Mouse (Mus musculus) forebrain, embryonic 15.5 days (tissue): Measurements from ENCODE around the gene Meis2. TPM values are rescaled to one million over a fixed set of nuclear protein-coding genes. Genes with fewer than 3 reads are reported as not detected.

Source experiments
- ATAC-seq: fragments of 200-750 bp; cut with Nextera tagmentation; replicated peaks from 2 replicates; pipeline ENCODE4 v1.8.0; 2017; ENCODE audit warnings: mild to moderate bottlenecking, moderate TSS enrichment, moderate library complexity
- H3K27ac ChIP-seq: fragments of 300-500 bp; sonication (generic); replicated peaks from 2 replicates; pipeline ENCODE4 v1.5.1; 2015; ENCODE audit warnings: mild to moderate bottlenecking, inconsistent platforms
- H3K27me3 ChIP-seq: fragments of 300-500 bp; sonication (generic); 2 replicates; pipeline ENCODE4 v1.6.1; 2015; ENCODE audit warnings: inconsistent platforms
- H3K36me3 ChIP-seq: fragments of 300-500 bp; sonication (generic); 2 replicates; pipeline ENCODE4 v1.6.1; 2015; ENCODE audit warnings: mild to moderate bottlenecking, inconsistent platforms
- H3K4me1 ChIP-seq: fragments of 300-500 bp; sonication (generic); 2 replicates; pipeline ENCODE4 v1.6.1; 2015; ENCODE audit warnings: inconsistent platforms
- H3K4me2 ChIP-seq: fragments of 300-500 bp; sonication (generic); replicated peaks from 2 replicates; pipeline ENCODE4 v1.6.1; 2015; ENCODE audit warnings: mild to moderate bottlenecking, inconsistent platforms
- H3K4me3 ChIP-seq: fragments of 300-500 bp; sonication (generic); 2 replicates; pipeline ENCODE4 v1.5.1; 2015; ENCODE audit warnings: mild to moderate bottlenecking, inconsistent platforms
- H3K9ac ChIP-seq: fragments of 300-500 bp; sonication (generic); replicated peaks from 2 replicates; pipeline ENCODE4 v1.6.1; 2015; ENCODE audit warnings: mild to moderate bottlenecking, inconsistent platforms
- H3K9me3 ChIP-seq: fragments of 300-500 bp; sonication (generic); 2 replicates; pipeline ENCODE4 v1.6.1; 2016; ENCODE audit warnings: inconsistent platforms
- WGBS: fragments of 180-500 bp; shearing (Covaris S2); methylation state at CpG from one replicate; pipeline ENCODE4 v1.1.7; 2015; ENCODE audit warnings: mixed read lengths; 5-methylcytosine and 5-hydroxymethylcytosine counted together
- polyA plus RNA-seq: library from polyadenylated mRNA; unstranded; fragments of >200 nt; fragmentation: Nextera tagmentation; extraction: Ambion mirVana; gene quantifications from 2 replicates; pipeline ENCODE4 v1.2.1, GENCODE M21; 2015

Meis2 gene
- polyA plus RNA-seq, 1 experiment from 2014 or later: 155 TPM

DNA sequence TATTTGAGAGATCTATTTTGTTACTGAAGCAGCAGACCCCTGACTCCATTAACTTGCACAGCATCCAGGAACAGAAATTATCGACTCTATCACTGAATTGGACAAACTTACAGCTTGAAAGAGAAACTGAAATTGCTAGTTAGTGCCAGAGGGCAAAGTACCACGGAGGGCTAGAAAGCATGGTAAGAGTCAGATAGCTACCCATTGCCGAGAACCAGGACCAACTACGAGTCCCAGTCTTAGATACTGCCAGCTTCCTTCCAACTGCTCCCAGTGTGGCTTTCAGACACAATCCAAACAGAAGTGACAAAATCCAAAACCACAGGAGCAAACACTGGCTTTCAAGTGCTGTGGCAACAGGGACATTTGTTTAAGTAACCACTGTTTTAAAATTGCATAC lies 81.2 kb downstream of the Meis2 start:
- WGBS: 82% methylated on average over 4 of the region's 4 CpGs
- ATAC-seq: no peak
- Histone ChIP-seq H3K4me2 (no peak overlapping the region), H3K9ac (no peak overlapping the region), H3K4me1 (peaks cover 38% of the 10 kb centered on the region), H3K36me3 (peaks cover 2% of the 10 kb centered on the region; the same call in 1 of the 2 replicates), H3K9me3 (no peaks in the 10 kb centered on the region), H3K4me3 (no peak overlapping the region), H3K27me3 (no peaks in the 10 kb centered on the region), H3K27ac (no peak overlapping the region)

DNA sequence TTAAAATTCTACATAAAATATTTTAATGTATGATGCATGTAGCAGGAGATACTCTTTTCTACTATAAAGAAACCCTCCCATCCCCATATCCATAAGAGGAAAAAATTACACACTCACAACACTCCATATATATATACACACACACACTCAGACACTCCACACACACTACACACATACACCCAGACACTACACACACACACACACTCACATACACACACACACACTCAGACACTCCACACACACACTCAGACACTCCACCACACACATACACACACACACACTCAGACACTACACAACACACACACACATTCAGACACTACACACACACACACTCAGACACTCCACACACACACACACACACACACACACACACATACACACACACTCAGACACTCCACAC lies 85.1 kb downstream of the Meis2 start:
- Histone ChIP-seq H3K4me1 (peaks cover 41% of the 10 kb centered on the region), H3K9ac (no peak overlapping the region), H3K36me3 (peaks cover 7% of the 10 kb centered on the region; the same call in 1 of the 2 replicates), H3K4me3 (no peak overlapping the region), H3K4me2 (no peak overlapping the region), H3K27me3 (no peaks in the 10 kb centered on the region), H3K27ac (peak overlapping the region; percentile 66), H3K9me3 (no peaks in the 10 kb centered on the region)
- ATAC-seq: peak; percentile 26; the same call in 1 of the 2 replicates

DNA sequence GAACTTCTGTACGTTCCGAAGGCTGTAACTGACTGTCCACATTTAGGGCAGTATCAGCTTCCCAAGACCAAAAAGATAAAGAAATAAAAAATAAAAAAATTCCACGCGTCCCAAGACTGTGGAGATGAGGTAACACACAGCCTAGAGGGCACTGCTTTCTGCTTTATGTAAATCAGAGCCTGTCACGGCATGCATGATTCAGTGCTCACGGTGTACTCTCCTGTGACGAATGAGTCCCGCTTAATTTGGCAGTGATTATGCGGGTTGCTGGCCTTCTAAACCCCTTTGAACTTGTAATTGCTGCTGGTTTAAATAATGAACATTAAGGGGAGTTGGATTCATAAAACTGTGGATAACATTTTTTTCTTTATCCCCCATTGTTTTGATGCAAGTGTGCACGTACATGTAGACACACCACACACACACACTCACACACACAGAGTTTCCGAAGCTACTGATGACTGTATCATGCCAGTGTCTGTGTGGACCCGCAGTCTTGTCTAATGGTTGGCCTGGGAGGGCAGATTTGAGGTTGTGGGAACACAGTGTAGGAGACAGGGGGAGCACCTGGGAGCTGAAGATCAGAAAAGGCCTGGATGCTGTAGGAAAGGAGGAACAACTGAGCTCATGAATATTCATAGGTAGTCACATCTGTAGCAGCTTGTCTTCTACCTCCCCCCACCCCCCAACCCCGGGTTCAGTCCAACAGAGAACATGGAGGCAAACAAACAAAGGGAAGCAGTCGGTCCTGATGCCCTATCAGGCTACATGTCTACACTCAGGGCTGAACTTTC lies 85.8 kb downstream of the Meis2 start:
- peak overlapping the region; percentile 66 for H3K27ac ChIP-seq
- peaks cover 39% of the 10 kb centered on the region for H3K4me1 ChIP-seq
- H3K9ac ChIP-seq: no peak overlapping the region
- peaks cover 11% of the 10 kb centered on the region; the same call in 1 of the 2 replicates for H3K36me3 ChIP-seq
- ATAC-seq: peak; percentile 75
- H3K4me2 ChIP-seq: no peak overlapping the region
- H3K4me3 ChIP-seq: no peak overlapping the region
- no peaks in the 10 kb centered on the region for H3K27me3 ChIP-seq
- 23% methylated on average over 14 of the region's 14 CpGs for WGBS
- H3K9me3 ChIP-seq: no peaks in the 10 kb centered on the region

- no peak for ATAC-seq
- Histone ChIP-seq H3K36me3 (peaks cover 11% of the 10 kb centered on the region; the same call in 1 of the 2 replicates), H3K27ac (no peak overlapping the region), H3K9ac (no peak overlapping the region), H3K4me3 (no peak overlapping the region), H3K4me2 (no peak overlapping the region), H3K4me1 (peaks cover 38% of the 10 kb centered on the region), H3K27me3 (no peaks in the 10 kb centered on the region), H3K9me3 (no peaks in the 10 kb centered on the region)
- WGBS: 86% methylated on average over 5 of the region's 5 CpGs
These were observed 87.0 kb downstream of the Meis2 start for GRCm38 (mm10) chr2:115978666-115979065.

- no peak overlapping the region for H3K9ac ChIP-seq
- H3K4me2 ChIP-seq: no peak overlapping the region
- peaks cover 10% of the 10 kb centered on the region for H3K4me1 ChIP-seq
- no peak for ATAC-seq
- no peak overlapping the region for H3K27ac ChIP-seq
- peaks cover 8% of the 10 kb centered on the region; the same call in 1 of the 2 replicates for H3K36me3 ChIP-seq
- H3K27me3 ChIP-seq: no peaks in the 10 kb centered on the region
- no peaks in the 10 kb centered on the region for H3K9me3 ChIP-seq
- no peak overlapping the region for H3K4me3 ChIP-seq
- 90% methylated on average over 3 of the region's 3 CpGs for WGBS
These were observed 94.3 kb downstream of the Meis2 start for GRCm38 (mm10) chr2:115971296-115971805.

DNA sequence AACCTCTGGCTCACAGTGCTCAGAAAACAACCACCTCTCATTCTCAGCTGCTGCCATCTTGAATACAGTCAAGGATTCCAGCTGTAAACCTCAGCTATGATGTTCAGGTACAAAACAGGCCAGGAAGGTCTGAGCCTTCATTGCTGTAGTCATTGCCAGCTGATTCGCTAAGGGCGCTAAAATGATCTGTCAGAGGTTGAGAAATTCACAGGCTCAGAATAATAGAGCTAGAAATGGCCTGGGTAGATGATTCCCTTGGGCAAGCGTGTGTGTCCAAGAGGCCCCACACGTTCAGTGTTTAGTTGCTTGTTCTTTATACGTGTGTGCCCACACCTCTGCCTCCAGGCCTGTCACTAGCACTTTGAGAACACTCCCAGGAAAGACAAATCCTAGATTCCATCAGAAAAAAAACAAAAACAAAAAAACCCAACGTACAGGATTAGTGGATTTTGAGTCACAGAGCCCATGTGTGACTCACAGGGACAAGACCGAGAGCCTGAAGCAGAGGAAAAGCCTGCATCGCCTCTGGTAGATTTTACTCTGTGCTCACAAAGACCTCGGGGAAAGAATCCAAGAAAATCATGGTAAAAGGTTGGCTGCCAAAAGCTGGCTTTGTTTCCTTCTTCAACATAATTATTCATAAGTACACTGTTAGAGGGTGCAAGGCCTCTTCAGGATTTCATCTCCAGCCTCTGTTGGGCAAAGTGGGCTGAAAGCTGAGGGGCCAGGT lies 95.4 kb downstream of the Meis2 start:
- H3K9me3 ChIP-seq: no peaks in the 10 kb centered on the region
- H3K9ac ChIP-seq: no peak overlapping the region
- 55% methylated on average over 9 of the region's 9 CpGs for WGBS
- H3K4me1 ChIP-seq: peaks cover 19% of the 10 kb centered on the region
- peaks cover 6% of the 10 kb centered on the region; the same call in 1 of the 2 replicates for H3K36me3 ChIP-seq
- H3K4me2 ChIP-seq: no peak overlapping the region
- H3K4me3 ChIP-seq: no peak overlapping the region
- H3K27me3 ChIP-seq: no peaks in the 10 kb centered on the region
- ATAC-seq: no peak; the same call in 1 of the 2 replicates
- H3K27ac ChIP-seq: peak overlapping the region; percentile 20; the same call in 1 of the 2 replicates

GRCm38 (mm10) chr2:115969201-115969600 lies 96.4 kb downstream of the Meis2 start:
- ATAC-seq: no peak
- H3K36me3 ChIP-seq: peaks cover 4% of the 10 kb centered on the region; the same call in 1 of the 2 replicates
- peaks cover 29% of the 10 kb centered on the region for H3K4me1 ChIP-seq
- H3K9me3 ChIP-seq: no peaks in the 10 kb centered on the region
- H3K4me3 ChIP-seq: no peak overlapping the region
- WGBS: 76% methylated on average over 8 of the region's 8 CpGs
- no peak overlapping the region for H3K9ac ChIP-seq
- H3K27ac ChIP-seq: no peak overlapping the region
- no peaks in the 10 kb centered on the region for H3K27me3 ChIP-seq
- H3K4me2 ChIP-seq: no peak overlapping the region

- H3K36me3 ChIP-seq: 0 out of 2 replicates have a peak, but pooled peaks cover 3% of the 10 kb centered on the region
- ATAC-seq: peak; percentile 55; the same call in 1 of the 2 replicates
- no peak overlapping the region for H3K27ac ChIP-seq
- H3K9me3 ChIP-seq: no peaks in the 10 kb centered on the region
- no peak overlapping the region for H3K4me3 ChIP-seq
- peaks cover 29% of the 10 kb centered on the region for H3K4me1 ChIP-seq
- WGBS: 46% methylated on average over 3 of the region's 3 CpGs
- H3K9ac ChIP-seq: no peak overlapping the region
- H3K4me2 ChIP-seq: no peak overlapping the region
- no peaks in the 10 kb centered on the region for H3K27me3 ChIP-seq
These were observed 100.7 kb downstream of the Meis2 start for GRCm38 (mm10) chr2:115964911-115965310.

DNA sequence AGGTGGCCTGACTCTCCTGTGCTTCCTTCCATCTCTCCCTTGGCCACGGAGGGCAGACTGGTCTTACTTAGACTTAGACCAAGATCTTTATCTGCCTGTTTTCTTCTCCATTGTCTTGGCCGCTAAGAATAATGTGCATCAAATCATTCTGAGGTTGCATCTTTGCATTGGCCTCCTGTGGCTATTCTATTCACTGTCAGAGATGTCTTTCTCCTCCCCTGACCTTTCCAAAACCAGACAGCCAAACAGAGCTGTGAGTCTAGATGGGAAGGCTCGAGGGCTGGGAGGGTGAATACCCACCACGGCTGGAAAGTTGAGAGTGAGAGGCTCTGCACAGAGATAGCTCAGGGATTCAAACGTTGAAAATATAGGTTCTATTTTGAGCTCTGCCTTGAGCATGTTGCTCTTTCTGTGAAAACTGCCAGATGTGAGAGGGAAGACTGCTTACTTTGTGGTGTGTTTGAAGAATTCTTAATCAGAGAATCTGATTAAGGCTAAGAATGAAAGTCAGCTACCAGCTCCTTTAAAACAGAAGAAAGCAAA lies 102.3 kb downstream of the Meis2 start:
- H3K36me3 ChIP-seq: 0 out of 2 replicates have a peak, but pooled peaks cover 3% of the 10 kb centered on the region
- WGBS: 39% methylated on average over 5 of the region's 5 CpGs
- no peak for ATAC-seq
- no peak overlapping the region for H3K4me3 ChIP-seq
- no peak overlapping the region for H3K4me2 ChIP-seq
- peak overlapping the region; percentile 12; the same call in 1 of the 2 replicates for H3K27ac ChIP-seq
- no peaks in the 10 kb centered on the region for H3K9me3 ChIP-seq
- no peak overlapping the region for H3K9ac ChIP-seq
- H3K4me1 ChIP-seq: peaks cover 29% of the 10 kb centered on the region
- H3K27me3 ChIP-seq: no peaks in the 10 kb centered on the region

DNA sequence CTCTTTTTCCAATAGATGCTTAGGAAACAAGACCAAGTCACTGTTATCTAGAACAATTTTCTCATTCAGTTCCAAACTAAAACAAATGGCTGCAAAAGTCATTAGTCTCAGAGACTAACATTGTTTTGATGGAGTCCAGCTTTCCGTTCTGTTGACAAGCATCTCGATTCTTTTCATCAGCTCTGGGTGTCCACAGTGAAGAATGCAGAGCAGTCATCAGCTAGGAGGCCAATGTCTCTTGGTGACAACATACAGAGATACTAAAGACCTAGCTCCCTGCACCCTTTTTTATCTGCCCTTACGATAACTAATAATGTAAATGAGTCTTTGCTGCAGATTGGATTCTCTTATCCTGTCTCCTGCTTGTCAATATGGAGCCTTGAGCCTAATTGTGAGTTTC lies 102.9 kb downstream of the Meis2 start:
- 78% methylated on average over 3 of the region's 3 CpGs for WGBS
- H3K27ac ChIP-seq: peak overlapping the region; percentile 12

GRCm38 (mm10) chr2:115962113-115962512 lies 103.5 kb downstream of the Meis2 start:
- no peak overlapping the region for H3K4me3 ChIP-seq
- WGBS: 39% methylated on average over 2 of the region's 2 CpGs
- ATAC-seq: no peak
- H3K36me3 ChIP-seq: 0 out of 2 replicates have a peak, but pooled peaks cover 3% of the 10 kb centered on the region
- no peaks in the 10 kb centered on the region for H3K9me3 ChIP-seq
- no peak overlapping the region for H3K27ac ChIP-seq
- no peak overlapping the region for H3K4me2 ChIP-seq
- H3K9ac ChIP-seq: no peak overlapping the region
- peaks cover 29% of the 10 kb centered on the region for H3K4me1 ChIP-seq
- H3K27me3 ChIP-seq: no peaks in the 10 kb centered on the region

More for the DNA sequence above, 102.9 kb downstream of the Meis2 start:
- Histone ChIP-seq H3K4me1 (peaks cover 29% of the 10 kb centered on the region), H3K9ac (no peak overlapping the region), H3K4me3 (no peak overlapping the region), H3K9me3 (no peaks in the 10 kb centered on the region), H3K27me3 (no peaks in the 10 kb centered on the region), H3K4me2 (no peak overlapping the region), H3K36me3 (0 out of 2 replicates have a peak, but pooled peaks cover 3% of the 10 kb centered on the region)
- no peak for ATAC-seq
